ENCODE assay signal across 23 mouse cellular contexts in the genomic region with DNA sequence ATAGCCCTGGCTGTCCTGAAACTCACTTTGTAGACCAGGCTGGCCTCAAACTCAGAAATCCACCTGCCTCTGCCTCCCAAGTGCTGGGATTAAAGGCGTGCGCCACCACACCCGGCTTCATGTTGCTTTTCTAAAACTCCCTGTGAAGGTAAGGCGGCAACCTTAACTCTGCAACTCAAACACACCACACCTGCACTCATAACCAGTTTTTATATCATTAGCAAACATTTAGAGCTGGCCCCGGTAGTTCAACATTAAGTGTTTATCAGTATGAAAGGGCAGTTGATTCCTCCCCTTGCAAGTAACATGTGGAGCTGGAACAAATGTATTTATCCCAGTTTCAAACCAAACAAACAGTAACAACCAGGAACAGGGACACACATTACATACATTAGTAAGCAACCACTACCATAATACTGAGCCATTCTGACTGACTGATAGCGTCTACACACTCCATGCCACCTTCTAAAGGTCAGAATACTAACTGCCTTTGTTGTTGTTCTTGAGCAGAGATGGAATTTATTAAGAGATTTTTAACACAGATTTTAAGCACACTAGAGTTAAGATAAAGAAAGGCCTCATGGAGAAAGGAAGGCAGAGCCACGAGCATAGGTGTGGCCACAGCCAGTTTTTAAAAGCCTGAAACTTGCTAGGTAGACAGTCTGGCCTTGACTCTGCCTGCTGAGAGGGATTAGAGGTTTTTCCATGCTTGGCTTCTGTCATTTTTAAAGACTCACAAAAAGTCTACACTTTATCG.
"Had no signal": no experiment of that assay in that cellular context is flagged by ENCODE, and none has a peak within 500 bp of the region (broad histone marks: within the 10 kb centered on the region; RNA-seq: fewer than 3 reads in every experiment).

No protein-coding gene starts in this region.

- H3K4me2 ChIP-seq: hindbrain, embryonic 13.5 days; hindbrain, embryonic 15.5 days; kidney, embryonic 15.5 days; limb, embryonic 12.5 days; liver, embryonic 11.5 days had no signal

- H3K4me1 ChIP-seq: hindbrain, embryonic 13.5 days; hindbrain, embryonic 15.5 days; kidney, embryonic 15.5 days; limb, embryonic 10.5 days; limb, embryonic 12.5 days had no signal

- ATAC-seq: forebrain, postnatal 0 days; hindbrain, postnatal 0 days; intestine, embryonic 16.5 days had no signal

- H3K9ac ChIP-seq: forebrain, postnatal 0 days; hindbrain, embryonic 13.5 days; hindbrain, embryonic 15.5 days; kidney, embryonic 15.5 days; limb, embryonic 12.5 days had no signal

- H3K27ac ChIP-seq: heart, embryonic 10.5 days; hindbrain, embryonic 13.5 days; hindbrain, embryonic 15.5 days; hindbrain, postnatal 0 days; kidney, embryonic 15.5 days; kidney, postnatal 0 days; limb, embryonic 10.5 days; limb, embryonic 12.5 days had no signal

- H3K4me3 ChIP-seq: heart, embryonic 10.5 days; hindbrain, embryonic 13.5 days; hindbrain, embryonic 15.5 days; kidney, embryonic 15.5 days; limb, embryonic 10.5 days; limb, embryonic 12.5 days had no signal

- H3K27me3 ChIP-seq: hindbrain, embryonic 13.5 days; hindbrain, embryonic 15.5 days; kidney, embryonic 15.5 days; limb, embryonic 12.5 days had no signal

- DNase-seq: forebrain, postnatal 0 days; gastrocnemius, postnatal 14 days; gastrocnemius, postnatal 36 days; heart, adult 11 months; heart, postnatal 10 days; kidney, adult 11 months; kidney, adult 2 months; kidney, adult 9 months; kidney, postnatal 14 days; kidney, postnatal 36 days; layer of hippocampus, adult 9-11 months; layer of hippocampus, postnatal 36 days; liver had no signal

- H3K9me3 ChIP-seq: heart, embryonic 10.5 days; hindbrain, embryonic 13.5 days; hindbrain, embryonic 15.5 days; kidney, embryonic 15.5 days; limb, embryonic 10.5 days; limb, embryonic 12.5 days had no signal
